Comparison of ENCODE assay signal across 24 mouse cellular contexts in the genomic region with DNA sequence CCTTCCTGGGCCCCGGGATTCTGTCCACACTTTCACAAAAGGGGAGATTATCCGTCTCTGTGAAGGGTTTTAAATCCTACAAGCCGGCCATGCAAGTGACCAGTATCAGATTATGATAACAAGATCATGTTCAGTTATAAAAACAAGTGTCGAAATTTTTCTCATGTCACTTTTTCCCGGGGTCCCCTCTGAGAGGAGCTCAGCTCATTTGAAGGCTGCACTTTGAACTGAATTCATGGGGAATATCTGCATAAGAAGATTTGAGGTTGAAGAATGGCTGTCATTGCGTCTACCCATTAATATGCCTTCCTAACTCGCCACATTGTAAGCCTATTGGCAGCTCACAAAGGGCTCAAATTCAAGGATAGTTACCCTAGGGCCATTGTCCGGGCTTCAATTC.
"Had no signal": no experiment of that assay in that cellular context is flagged by ENCODE, and none has a peak within 500 bp of the region (broad histone marks: within the 10 kb centered on the region; RNA-seq: fewer than 3 reads in every experiment).

No protein-coding gene starts in this region.

- H3K9me3 ChIP-seq: heart, embryonic 15.5 days; hindbrain, embryonic 13.5 days; hindbrain, embryonic 15.5 days; intestine, embryonic 15.5 days; limb, embryonic 10.5 days had no signal

- H3K4me1 ChIP-seq: heart, embryonic 13.5 days; heart, embryonic 15.5 days; intestine, embryonic 15.5 days; limb, embryonic 10.5 days; limb, embryonic 12.5 days had no signal

- H3K4me2 ChIP-seq: heart, embryonic 11.5 days; heart, embryonic 13.5 days; heart, embryonic 15.5 days; hindbrain, embryonic 13.5 days; hindbrain, embryonic 15.5 days; intestine, embryonic 15.5 days; limb, embryonic 12.5 days had no signal

- H3K27me3 ChIP-seq: intestine, embryonic 15.5 days had no signal

- H3K27ac ChIP-seq: heart, adult 2 months; heart, embryonic 13.5 days; heart, embryonic 15.5 days; hindbrain, embryonic 13.5 days; hindbrain, embryonic 15.5 days; intestine, embryonic 15.5 days; layer of hippocampus, adult 2 months; left cerebral cortex, adult 2 months; limb, embryonic 10.5 days; limb, embryonic 12.5 days had no signal

- H3K4me3 ChIP-seq: heart, adult 2 months; heart, embryonic 13.5 days; heart, embryonic 15.5 days; hindbrain, embryonic 13.5 days; hindbrain, embryonic 15.5 days; intestine, embryonic 15.5 days; layer of hippocampus, adult 2 months; left cerebral cortex, adult 2 months; limb, embryonic 10.5 days; limb, embryonic 12.5 days had no signal

- DNase-seq: forebrain, postnatal 0 days; gastrocnemius, postnatal 14 days; gastrocnemius, postnatal 36 days; heart, adult 11 months; heart, adult 2 months; heart, postnatal 14 days; heart, postnatal 36 days; kidney, adult 18-20 months; kidney, adult 8-10 months; kidney, postnatal 10 days; kidney, postnatal 25 days; kidney, postnatal 4 days had no signal

- ATAC-seq: forebrain, postnatal 0 days; inflammation-experienced regulatory T-cells, adult 6 months; intestine, embryonic 15.5 days; intestine, postnatal 0 days had no signal

- H3K36me3 ChIP-seq: heart, embryonic 13.5 days; heart, embryonic 15.5 days; hindbrain, embryonic 13.5 days; hindbrain, embryonic 15.5 days; intestine, embryonic 15.5 days; limb, embryonic 10.5 days; limb, embryonic 12.5 days had no signal

- H3K9ac ChIP-seq: forebrain, postnatal 0 days; heart, embryonic 13.5 days; heart, embryonic 15.5 days; hindbrain, embryonic 13.5 days; hindbrain, embryonic 15.5 days; intestine, embryonic 15.5 days; limb, embryonic 12.5 days had no signal
